8 mouse cellular contexts compared by ENCODE assay signal in the genomic region with DNA sequence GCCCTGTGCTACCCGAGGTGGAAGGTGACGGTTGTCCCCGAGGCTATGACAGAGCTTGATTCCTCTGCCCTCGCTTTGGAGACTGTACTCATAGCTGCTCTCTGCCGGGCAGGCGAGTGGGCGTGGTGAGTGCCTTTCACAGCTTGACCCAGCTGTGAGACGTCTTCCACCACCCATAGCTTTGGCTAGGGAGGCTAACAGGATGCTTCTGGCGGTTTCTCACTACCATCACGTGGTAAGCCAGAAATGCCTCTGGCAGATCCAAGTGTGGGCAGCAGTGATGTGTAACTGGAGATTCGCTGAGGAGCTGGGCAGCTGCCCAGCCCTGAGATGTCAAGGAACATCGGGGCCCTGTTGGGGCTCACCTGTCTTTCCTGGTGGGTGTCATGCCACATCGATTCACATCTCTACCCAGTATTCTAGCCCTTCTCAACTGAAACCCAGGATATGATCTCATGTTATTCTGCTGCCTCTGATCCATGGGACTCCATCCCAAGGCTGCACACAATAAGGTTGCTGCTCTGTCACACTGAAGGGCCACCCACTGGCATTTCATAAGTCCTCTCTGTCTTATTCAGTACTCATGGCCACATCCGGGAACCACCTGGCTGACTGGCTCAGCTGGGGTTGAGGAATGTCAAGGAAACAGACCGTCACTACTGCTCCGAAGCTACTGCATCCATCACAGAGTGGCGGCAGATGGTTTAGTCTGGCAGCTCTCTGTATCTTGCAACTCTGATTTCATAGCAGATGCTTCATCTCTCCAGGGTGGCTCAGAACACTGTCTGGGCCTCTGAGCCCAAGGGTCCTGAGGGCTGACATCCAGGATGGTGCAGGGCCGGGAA.
A peak's percentile ranks its signal among the peaks of the same experiment; 100 is the strongest.
DNase-seq lines count a peak whose midpoint lies in the region; ATAC-seq lines count a peak whose summit lies in the region.

No protein-coding gene starts in this region.

- no peak overlapping the region for H3K9ac ChIP-seq in hindbrain, embryonic 13.5 days
- H3K9ac ChIP-seq in hindbrain, embryonic 12.5 days = no peak overlapping the region
- no peak overlapping the region for H3K9ac ChIP-seq in liver, embryonic 11.5 days (ENCODE audit: low read depth, low read length)

- peak overlapping the region; percentile 14; the same call in 1 of the 2 replicates for H3K27ac ChIP-seq in hindbrain, embryonic 13.5 days
- no peak overlapping the region for H3K27ac ChIP-seq in hindbrain, embryonic 12.5 days
- H3K27ac ChIP-seq in liver, embryonic 11.5 days (ENCODE audit: low read depth, low read length) = no peak overlapping the region

- H3K4me1 ChIP-seq in hindbrain, embryonic 13.5 days (replicated peaks) = peaks cover 10% of the 10 kb centered on the region; the same call in 1 of the 2 replicates
- H3K4me1 ChIP-seq in hindbrain, embryonic 12.5 days = peaks cover 2% of the 10 kb centered on the region; the same call in 1 of the 2 replicates
- H3K4me1 ChIP-seq in liver, embryonic 11.5 days (replicated peaks; ENCODE audit: control insufficient read depth, insufficient read depth, low read length) = no peaks in the 10 kb centered on the region; the same call in 1 of the 2 replicates

- 78% methylated on average over 18 of the region's 18 CpGs for WGBS in hindbrain, embryonic 13.5 days
- WGBS in hindbrain, embryonic 12.5 days = 67% methylated on average over 18 of the region's 18 CpGs
- WGBS in liver, embryonic 11.5 days = 64% methylated on average over 18 of the region's 18 CpGs

- H3K4me3 ChIP-seq in hindbrain, embryonic 13.5 days = no peak overlapping the region
- H3K4me3 ChIP-seq in hindbrain, embryonic 12.5 days = no peak overlapping the region
- H3K4me3 ChIP-seq in liver, embryonic 11.5 days (ENCODE audit: low read depth, low read length) = no peak overlapping the region

- H3K4me2 ChIP-seq in hindbrain, embryonic 13.5 days = no peak overlapping the region
- no peak overlapping the region for H3K4me2 ChIP-seq in hindbrain, embryonic 12.5 days (replicated peaks)
- no peak overlapping the region for H3K4me2 ChIP-seq in liver, embryonic 11.5 days

- peaks cover 78% of the 10 kb centered on the region for H3K36me3 ChIP-seq in hindbrain, embryonic 13.5 days
- peaks cover 45% of the 10 kb centered on the region for H3K36me3 ChIP-seq in hindbrain, embryonic 12.5 days
- 0 out of 2 replicates have a peak, but pooled peaks cover 2% of the 10 kb centered on the region for H3K36me3 ChIP-seq in liver, embryonic 11.5 days (ENCODE audit: control insufficient read depth, insufficient read depth, low read length)

- peak; percentile 19 for DNase-seq in T-cell, adult 2 months (ENCODE audit: low spot score)
- DNase-seq in frontal cortex, adult 2 months (ENCODE audit: extremely low spot score in 1 of 2, low spot score in 1 of 2) = peak; percentile 67 to 82
- DNase-seq in layer of hippocampus, postnatal 25 days (ENCODE audit: extremely low spot score in 1 of 2, low spot score in 1 of 2) = peak; percentile 27 to 49
- DNase-seq in right cerebral cortex, adult 2 months (ENCODE audit: low spot score in 2 of 2) = peak; percentile 73 to 76
- DNase-seq in liver, embryonic 11.5 days (ENCODE audit: low spot score) = no peak

- no peaks in the 10 kb centered on the region for H3K9me3 ChIP-seq in hindbrain, embryonic 13.5 days
- no peaks in the 10 kb centered on the region for H3K9me3 ChIP-seq in hindbrain, embryonic 12.5 days (replicated peaks)
- H3K9me3 ChIP-seq in liver, embryonic 11.5 days (ENCODE audit: control insufficient read depth, low read length) = no peaks in the 10 kb centered on the region

- no peak for ATAC-seq in hindbrain, embryonic 13.5 days (ENCODE audit: low FRiP score)
- ATAC-seq in hindbrain, embryonic 12.5 days (ENCODE audit: low FRiP score) = no peak
- no peak for ATAC-seq in liver, embryonic 11.5 days (replicated peaks; ENCODE audit: low FRiP score)
- no peak for ATAC-seq in granulocyte monocyte progenitor cell, adult 5-6 weeks (replicated peaks; ENCODE audit: poor library complexity, severe bottlenecking)

- no peaks in the 10 kb centered on the region for H3K27me3 ChIP-seq in hindbrain, embryonic 13.5 days
- H3K27me3 ChIP-seq in hindbrain, embryonic 12.5 days = no peaks in the 10 kb centered on the region
- H3K27me3 ChIP-seq in liver, embryonic 11.5 days (replicated peaks; ENCODE audit: control insufficient read depth, insufficient read depth, low read length) = no peaks in the 10 kb centered on the region
